Mouse (Mus musculus): ENCODE data around the gene Ddo. TPM values are rescaled to one million over a fixed set of nuclear protein-coding genes. Genes with fewer than 3 reads are reported as not detected.

Ddo gene
- 10 to 100 TPM; 19.9 to 20.8 TPM for total RNA-seq (2021)
- long read RNA-seq, experiment 1, transcript Ddo-201 (5 exons, 3,000 nt), result major isoform, 32 of 38 reads
- long read RNA-seq, experiment 1, partial matches to known transcripts, result 4 of 38 reads
- long read RNA-seq, experiment 1, other reads (novel, unspliced or antisense), result 2 of 38 reads
- long read RNA-seq, experiment 2, transcript Ddo-201 (5 exons, 3,000 nt), result major isoform, 20 of 27 reads
- long read RNA-seq, experiment 2, partial matches to known transcripts, result 5 of 27 reads
- long read RNA-seq, experiment 2, other reads (novel, unspliced or antisense), result 2 of 27 reads

GRCm38 (mm10) chr10:40629656-40630311 is at the start of gene Ddo:
Gene Ddo, plus strand, starts transcription at chr10:40630011.
- peak; percentile 81 for DNase-seq (ENCODE audit: low spot score)

GRCm38 (mm10) chr10:40583584-40584255 is 46.1 kb upstream of the Ddo start:
- DNase-seq (ENCODE audit: low spot score), result peak; percentile 1

- no peak for DNase-seq (ENCODE audit: low spot score)
Observed at GRCm38 (mm10) chr10:40592186-40592585, 37.6 kb upstream of the Ddo start.

GRCm38 (mm10) chr10:40597177-40597576 is 32.6 kb upstream of the Ddo start:
- peak; percentile 7 for DNase-seq (ENCODE audit: low spot score)

GRCm38 (mm10) chr10:40604706-40605394 is 25.0 kb upstream of the Ddo start:
- DNase-seq (ENCODE audit: low spot score), result no peak

- DNase-seq (ENCODE audit: low spot score), result no peak
Observed at GRCm38 (mm10) chr10:40617973-40618372, 11.8 kb upstream of the Ddo start.

GRCm38 (mm10) chr10:40619760-40620159 is 10.1 kb upstream of the Ddo start:
- no peak for DNase-seq (ENCODE audit: low spot score)

- no peak for DNase-seq (ENCODE audit: low spot score)
Observed at GRCm38 (mm10) chr10:40629140-40629539, 671 bp upstream of the Ddo start.

- DNase-seq (ENCODE audit: low spot score), result peak; percentile 57
Observed at GRCm38 (mm10) chr10:40630457-40630856, 646 bp downstream of the Ddo start.

- DNase-seq (ENCODE audit: low spot score), result peak; percentile 37
Observed at GRCm38 (mm10) chr10:40630961-40631360, 1.1 kb downstream of the Ddo start.

- DNase-seq (ENCODE audit: low spot score), result no peak
Observed at GRCm38 (mm10) chr10:40632087-40632486, 2.3 kb downstream of the Ddo start.

GRCm38 (mm10) chr10:40637331-40637730 is 7.5 kb downstream of the Ddo start:
- DNase-seq (ENCODE audit: low spot score), result no peak

- no peak for DNase-seq (ENCODE audit: low spot score)
Observed at GRCm38 (mm10) chr10:40638276-40638675, 8.5 kb downstream of the Ddo start.

- no peak for DNase-seq (ENCODE audit: low spot score)
Observed at GRCm38 (mm10) chr10:40638823-40639819, 9.3 kb downstream of the Ddo start.

- no peak for DNase-seq (ENCODE audit: low spot score)
Observed at GRCm38 (mm10) chr10:40640406-40640805, 10.6 kb downstream of the Ddo start.

- DNase-seq (ENCODE audit: low spot score), result no peak
Observed at GRCm38 (mm10) chr10:40641901-40642300, 12.1 kb downstream of the Ddo start.

GRCm38 (mm10) chr10:40643126-40643525 is 13.3 kb downstream of the Ddo start:
- DNase-seq (ENCODE audit: low spot score), result no peak

GRCm38 (mm10) chr10:40644456-40644855 is 14.6 kb downstream of the Ddo start:
- no peak for DNase-seq (ENCODE audit: low spot score)

- no peak for DNase-seq (ENCODE audit: low spot score)
Observed at GRCm38 (mm10) chr10:40645346-40645745, 15.5 kb downstream of the Ddo start.

GRCm38 (mm10) chr10:40648776-40649175 is 19.0 kb downstream of the Ddo start:
- no peak for DNase-seq (ENCODE audit: low spot score)

GRCm38 (mm10) chr10:40649634-40650033 is 19.8 kb downstream of the Ddo start:
- no peak for DNase-seq (ENCODE audit: low spot score)

Measured in gastrocnemius, adult 18-20 months (tissue).